Mouse (Mus musculus): ENCODE measurements around the gene Nid1.
"Not testable (repeated sequence)": the region's sequence is repeated elsewhere in the genome, so short reads cannot be mapped to it uniquely, and the experiment has no call there.

The Nid1 gene

GRCm38 (mm10) chr13:13538585-13539300 is 101.4 kb downstream of the Nid1 start:
- DNase-seq (ENCODE audit: low read depth, low spot score) = peak; percentile 62

GRCm38 (mm10) chr13:13543073-13543472 is 105.7 kb downstream of the Nid1 start:
- not testable (repeated sequence) for DNase-seq (ENCODE audit: low read depth, low spot score)

- DNase-seq (ENCODE audit: low read depth, low spot score) = no peak
These were observed 109.4 kb downstream of the Nid1 start for GRCm38 (mm10) chr13:13546792-13547191.

- no peak for DNase-seq (ENCODE audit: low read depth, low spot score)
These were observed 110.5 kb downstream of the Nid1 start for GRCm38 (mm10) chr13:13547889-13548288.

- no peak for DNase-seq (ENCODE audit: low read depth, low spot score)
These were observed 111.3 kb downstream of the Nid1 start for GRCm38 (mm10) chr13:13548431-13549190.

GRCm38 (mm10) chr13:13549687-13550660 is 112.6 kb downstream of the Nid1 start:
- no peak for DNase-seq (ENCODE audit: low read depth, low spot score)

- DNase-seq (ENCODE audit: low read depth, low spot score) = no peak
These were observed 114.7 kb downstream of the Nid1 start for GRCm38 (mm10) chr13:13552020-13552419.

GRCm38 (mm10) chr13:13553660-13554059 is 116.3 kb downstream of the Nid1 start:
- DNase-seq (ENCODE audit: low read depth, low spot score) = no peak

- DNase-seq (ENCODE audit: low read depth, low spot score) = no peak
These were observed 117.8 kb downstream of the Nid1 start for GRCm38 (mm10) chr13:13555196-13555595.

GRCm38 (mm10) chr13:13557001-13557743 is 119.8 kb downstream of the Nid1 start:
- no peak for DNase-seq (ENCODE audit: low read depth, low spot score)

GRCm38 (mm10) chr13:13558251-13558650 is 120.9 kb downstream of the Nid1 start:
- DNase-seq (ENCODE audit: low read depth, low spot score) = no peak

- no peak for DNase-seq (ENCODE audit: low read depth, low spot score)
These were observed 121.5 kb downstream of the Nid1 start for GRCm38 (mm10) chr13:13558900-13559299.

All from skeletal muscle tissue, adult 2 months (tissue).